Comparison of ENCODE assay signal across 26 mouse cellular contexts in the genomic region with DNA sequence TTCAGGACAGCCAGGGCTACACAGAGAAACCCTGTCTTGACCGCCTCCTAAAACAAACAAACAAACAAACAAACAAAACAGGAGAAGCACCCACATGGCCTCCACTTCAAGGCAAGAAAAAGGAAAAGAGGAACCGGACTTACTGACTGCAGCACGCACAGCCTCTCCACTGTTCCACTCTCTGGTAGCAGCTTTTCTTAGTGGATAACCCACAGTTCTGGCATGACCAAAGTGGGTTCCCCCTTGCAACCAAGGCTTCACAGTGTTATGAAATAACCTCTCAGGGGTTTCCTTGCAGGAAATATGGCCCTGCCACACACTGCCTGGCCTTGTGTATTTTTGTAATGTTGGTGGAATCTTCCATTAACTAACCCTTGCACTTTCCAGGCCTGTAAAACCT. TPM values are rescaled to one million over a fixed set of nuclear protein-coding genes. Genes with fewer than 3 reads are reported as not detected.
A peak's percentile ranks its signal among the peaks of the same experiment; 100 is the strongest.
DNase-seq lines count a peak whose midpoint lies in the region; ATAC-seq and TF ChIP-seq lines count a peak whose summit lies in the region.
"Had no signal": no experiment of that assay in that cellular context is flagged by ENCODE, and none has a peak within 500 bp of the region (broad histone marks: within the 10 kb centered on the region; RNA-seq: fewer than 3 reads in every experiment).

No protein-coding gene starts in this region.

- intact Hi-C loops in left cerebral cortex, postnatal 36 days (cut with DNase I), result no loop called here

- no peak for TF ChIP-seq CTCF in intestine, postnatal 0 days (IDR thresholded peaks at IDR 0.05; ENCODE audit: low read depth)
- TF ChIP-seq CTCF in small intestine, adult 2 months (IDR thresholded peaks at IDR 0.05; ENCODE audit: extremely low read depth, insufficient read length, insufficient replicate concordance, low read depth, low read length), result no peak

- TF ChIP-seq POLR2A in small intestine, adult 2 months (IDR thresholded peaks at IDR 0.05; ENCODE audit: low read depth, low read length), result no peak

- 59% methylated on average over 3 of the region's 3 CpGs for WGBS in liver, embryonic 13.5 days (ENCODE audit: insufficient replicate concordance)
- 83% methylated on average over 3 of the region's 3 CpGs for WGBS in intestine, postnatal 0 days
- WGBS in small intestine, adult 2 months, result 57% methylated on average over 3 of the region's 3 CpGs

- peak overlapping the region; percentile 42; the same call in 1 of the 2 replicates for H3K27ac ChIP-seq in liver, embryonic 13.5 days
- peak overlapping the region; percentile 68; the same call in 1 of the 2 replicates for H3K27ac ChIP-seq in intestine, postnatal 0 days (ENCODE audit: low read depth, low read length)
- peak overlapping the region; percentile 98 for H3K27ac ChIP-seq in small intestine, adult 2 months (ENCODE audit: insufficient read depth, low read depth, low read length)
- H3K27ac ChIP-seq: embryonic facial prominence, embryonic 12.5 days; heart, adult 2 months; heart, embryonic 15.5 days; hindbrain, embryonic 10.5 days; hindbrain, embryonic 14.5 days had no signal

- no peak for DNase-seq in liver, embryonic 13.5 days
- DNase-seq in liver, result no peak
- DNase-seq in left cerebral cortex, postnatal 36 days (ENCODE audit: low spot score in 2 of 2), result no peak
- DNase-seq in urinary bladder, adult 18-20 months (ENCODE audit: low spot score in 2 of 2), result no peak
- DNase-seq in adrenal gland, postnatal 10 days, result no peak
- DNase-seq: adrenal gland, postnatal 25 days; cerebellum, adult 2 months; cerebellum, postnatal 10 days; gastrocnemius, postnatal 10 days; heart, adult 2 months; heart, postnatal 14 days had no signal

- ATAC-seq in liver, embryonic 13.5 days (ENCODE audit: low read depth), result no peak
- peak; percentile 83 for ATAC-seq in granulocyte monocyte progenitor cell, adult 5-6 weeks (replicated peaks; ENCODE audit: poor library complexity, severe bottlenecking)
- ATAC-seq in intestine, postnatal 0 days, result no peak
- ATAC-seq: activated CD4-positive, CD25-positive, alpha-beta regulatory T cell, adult 4 months; forebrain, embryonic 16.5 days; Patski had no signal

- no peak overlapping the region for H3K4me3 ChIP-seq in liver, embryonic 13.5 days (replicated peaks)
- H3K4me3 ChIP-seq in intestine, postnatal 0 days (ENCODE audit: low read depth, low read length), result no peak overlapping the region
- no peak overlapping the region for H3K4me3 ChIP-seq in small intestine, adult 2 months (ENCODE audit: low read depth, low read length)
- H3K4me3 ChIP-seq: embryonic facial prominence, embryonic 12.5 days; heart, adult 2 months; heart, embryonic 15.5 days; hindbrain, embryonic 10.5 days had no signal

- H3K9me3 ChIP-seq in liver, embryonic 13.5 days (replicated peaks), result no peaks in the 10 kb centered on the region
- H3K9me3 ChIP-seq in intestine, postnatal 0 days (ENCODE audit: control insufficient read depth), result no peaks in the 10 kb centered on the region

- H3K4me1 ChIP-seq in liver, embryonic 13.5 days (replicated peaks), result peaks cover 10% of the 10 kb centered on the region
- H3K4me1 ChIP-seq in intestine, postnatal 0 days (replicated peaks; ENCODE audit: control insufficient read depth, insufficient read depth, low read length), result 0 out of 2 replicates have a peak, but pooled peaks cover 5% of the 10 kb centered on the region
- peaks cover 29% of the 10 kb centered on the region for H3K4me1 ChIP-seq in small intestine, adult 2 months (ENCODE audit: control insufficient read depth, insufficient read depth, insufficient read length, low read length)
- H3K4me1 ChIP-seq: embryonic facial prominence, embryonic 12.5 days had no signal

- no peaks in the 10 kb centered on the region for H3K36me3 ChIP-seq in liver, embryonic 13.5 days
- no peaks in the 10 kb centered on the region for H3K36me3 ChIP-seq in intestine, postnatal 0 days (ENCODE audit: control insufficient read depth, insufficient read depth)
- no peaks in the 10 kb centered on the region for H3K36me3 ChIP-seq in small intestine, adult 2 months (ENCODE audit: control insufficient read depth, insufficient read depth, low read length)
- H3K36me3 ChIP-seq: embryonic facial prominence, embryonic 12.5 days; heart, embryonic 15.5 days; hindbrain, embryonic 10.5 days had no signal

- peaks cover 33% of the 10 kb centered on the region for H3K27me3 ChIP-seq in liver, embryonic 13.5 days
- H3K27me3 ChIP-seq in intestine, postnatal 0 days (replicated peaks; ENCODE audit: control insufficient read depth, insufficient read depth, low read length), result 0 out of 2 replicates have a peak, but pooled peaks cover 2% of the 10 kb centered on the region
- H3K27me3 ChIP-seq in small intestine, adult 2 months (ENCODE audit: control insufficient read depth, insufficient read depth, low read length), result no peaks in the 10 kb centered on the region

- no peak overlapping the region for H3K4me2 ChIP-seq in liver, embryonic 13.5 days
- H3K4me2 ChIP-seq in intestine, postnatal 0 days (replicated peaks; ENCODE audit: low read depth), result no peak overlapping the region
- H3K4me2 ChIP-seq: embryonic facial prominence, embryonic 12.5 days; heart, embryonic 11.5 days; heart, embryonic 15.5 days; hindbrain, embryonic 14.5 days had no signal

- H3K9ac ChIP-seq in liver, embryonic 13.5 days, result no peak overlapping the region
- H3K9ac ChIP-seq in intestine, postnatal 0 days (ENCODE audit: low read depth, low read length), result no peak overlapping the region
- H3K9ac ChIP-seq: embryonic facial prominence, embryonic 12.5 days; heart, embryonic 15.5 days; hindbrain, embryonic 14.5 days had no signal

RNA-seq across cellular contexts. Expression of a gene that starts 4.8 kb away (rescaled TPM):
- 16.0 and 17.4 TPM in 2 replicates for polyA plus RNA-seq in liver, embryonic 13.5 days (2015; fragmentation: Nextera tagmentation; extraction: Ambion mirVana)
- not detected in 2 replicates for total RNA-seq in granulocyte monocyte progenitor cell, adult 5-6 weeks (2014; fragmentation: Nextera tagmentation)
- total RNA-seq in granulocyte monocyte progenitor cell, adult 5-6 weeks (2017), result not detected in 2 replicates
- polyA plus RNA-seq in intestine, postnatal 0 days (2015; fragmentation: Nextera tagmentation; extraction: Ambion mirVana), result 3.0 and 3.3 TPM in 2 replicates
- 9.4 and 13.8 TPM in 2 replicates for polyA plus RNA-seq in small intestine, adult 2 months (2012; rRNA removed)
- total RNA-seq in left cerebral cortex, postnatal 36 days (2021), result 1 to 10 TPM; 5.6 to 9.0 TPM
- 1 to 10 TPM; 3.7 to 8.0 TPM for total RNA-seq in adrenal gland, postnatal 10 days (2021)
- total RNA-seq: CH12.LX; heart, adult 2 months; heart, postnatal 14 days had no signal
- polyA plus RNA-seq: Patski had no signal

RNA-seq across cellular contexts. Expression of a gene that starts 23.4 kb away (rescaled TPM):
- 134 and 155 TPM in 2 replicates for polyA plus RNA-seq in liver, embryonic 13.5 days (2015; fragmentation: Nextera tagmentation; extraction: Ambion mirVana)
- 88.8 and 122 TPM in 2 replicates for total RNA-seq in granulocyte monocyte progenitor cell, adult 5-6 weeks (2014; fragmentation: Nextera tagmentation)
- total RNA-seq in granulocyte monocyte progenitor cell, adult 5-6 weeks (2017), result 160 and 161 TPM in 2 replicates
- polyA plus RNA-seq in intestine, postnatal 0 days (2015; fragmentation: Nextera tagmentation; extraction: Ambion mirVana), result 70.7 and 72.8 TPM in 2 replicates
- polyA plus RNA-seq in small intestine, adult 2 months (2012; rRNA removed), result 18.7 and 33.6 TPM in 2 replicates
- total RNA-seq in left cerebral cortex, postnatal 36 days (2021), result 100 to 1,000 TPM; 106 TPM
- 100 to 1,000 TPM in 1 of 2 experiments, 10 to 100 TPM in 1; 95.2 to 101 TPM for total RNA-seq in adrenal gland, postnatal 10 days (2021)

RNA-seq across cellular contexts. Expression of a gene that starts 24.2 kb away (rescaled TPM):
- polyA plus RNA-seq in liver, embryonic 13.5 days (2015; fragmentation: Nextera tagmentation; extraction: Ambion mirVana), result 0.13 TPM in 2 replicates
- not detected in 2 replicates for total RNA-seq in granulocyte monocyte progenitor cell, adult 5-6 weeks (2014; fragmentation: Nextera tagmentation)
- not detected in 2 replicates for total RNA-seq in granulocyte monocyte progenitor cell, adult 5-6 weeks (2017)
- polyA plus RNA-seq in intestine, postnatal 0 days (2015; fragmentation: Nextera tagmentation; extraction: Ambion mirVana), result not detected in 2 replicates
- polyA plus RNA-seq in small intestine, adult 2 months (2012; rRNA removed), result not detected in 2 replicates
- under 1 TPM; 0.36 to 0.99 TPM for total RNA-seq in left cerebral cortex, postnatal 36 days (2021)
- not detected for total RNA-seq in adrenal gland, postnatal 10 days (2021)
- total RNA-seq: adrenal gland, adult 18-20 months; adrenal gland, postnatal 25 days; CH12.LX; gastrocnemius, postnatal 10 days; gastrocnemius, postnatal 4 days; heart, adult 2 months; heart, postnatal 14 days had no signal
- polyA plus RNA-seq: embryonic facial prominence, embryonic 12.5 days; forebrain, embryonic 11.5 days; heart, embryonic 11.5 days; heart, embryonic 15.5 days; hindbrain, embryonic 10.5 days; Patski had no signal

Comparison
In these comparisons a context has a peak if more than half of its experiments do, and no peak if none do; other contexts are left out.
1. H3K27ac ChIP-seq: peak in every context shown above with its lines; median percentile 98 in small intestine, adult 2 months; 68 in intestine, postnatal 0 days; 42 in liver, embryonic 13.5 days.
2. RNA of a gene that starts 4.8 kb away (total RNA-seq): 5.6 to 9.0 TPM in left cerebral cortex, postnatal 36 days and 3.7 to 8.0 TPM in adrenal gland, postnatal 10 days; not detected in granulocyte monocyte progenitor cell, adult 5-6 weeks; every median in the first group is over 4 times any median in the second.